Mouse (Mus musculus) G1E (cell line): ENCODE measurements around the gene Scyl1. TPM values are rescaled to one million over a fixed set of nuclear protein-coding genes. Genes with fewer than 3 reads are reported as not detected.

Experiments used
- ATAC-seq: 2 replicates; pipeline ENCODE4 v1.8.0; 2016; ENCODE audit warnings: mild to moderate bottlenecking; ENCODE audit not compliant: insufficient number of reproducible peaks, poor library complexity, low FRiP score, severe bottlenecking; ENCODE audit errors: extremely low read depth
- DNase-seq: peaks from one replicate; pipeline ENCODE4 v3.0.0; 2012; ENCODE audit warnings: low spot score
- H3K27me3 ChIP-seq: 2 replicates; pipeline ENCODE4 v1.6.1; 2012; ENCODE audit warnings: mild to moderate bottlenecking, low read length, inconsistent platforms; ENCODE audit not compliant: insufficient read depth
- H3K36me3 ChIP-seq: replicated peaks from 2 replicates; pipeline ENCODE3; 2012; ENCODE audit warnings: mild to moderate bottlenecking, inconsistent platforms
- H3K4me1 ChIP-seq: 2 replicates; pipeline ENCODE4 v1.6.1; 2012; ENCODE audit warnings: low read depth, low read length, inconsistent platforms, mixed read lengths; ENCODE audit not compliant: insufficient read depth
- H3K4me3 ChIP-seq: 2 replicates; pipeline ENCODE4 v1.5.1; 2012; ENCODE audit warnings: low read depth, mild to moderate bottlenecking, inconsistent platforms, low read length, moderate library complexity, mixed read lengths
- H3K9me3 ChIP-seq: replicated peaks from 2 replicates; pipeline ENCODE4 v1.6.1; 2012; ENCODE audit warnings: inconsistent platforms
- CTCF ChIP-seq: IDR thresholded peaks from 2 replicates; pipeline ENCODE4 v1.5.1; 2012; ENCODE audit warnings: low read depth, low read length, inconsistent platforms, mixed read lengths
- GATA1 ChIP-seq: IDR thresholded peaks from 2 replicates; pipeline ENCODE4 v1.6.1; 2012; ENCODE audit warnings: borderline replicate concordance, low read length, inconsistent platforms, mixed read lengths
- GATA2 ChIP-seq: IDR thresholded peaks from 2 replicates; pipeline ENCODE4 v1.6.1; 2012; ENCODE audit warnings: low read depth, low read length, inconsistent platforms, borderline replicate concordance
- POLR2AphosphoS5 ChIP-seq: IDR thresholded peaks from 2 replicates; pipeline ENCODE4 v1.6.1; 2012; ENCODE audit warnings: low read depth, low read length, inconsistent platforms; ENCODE audit not compliant: insufficient replicate concordance
- TAL1 ChIP-seq: conservative IDR thresholded peaks from 2 replicates; pipeline ENCODE4 v1.6.1; 2012; ENCODE audit warnings: low read depth, low read length, inconsistent platforms, mixed read lengths
- polyA plus RNA-seq: library from polyadenylated mRNA; stranded (reverse); fragments of >175 nt; gene quantifications from 2 replicates; pipeline ENCODE4 v1.2.3, GENCODE M21; 2012
- total RNA-seq, 2 experiments: library from RNA; stranded (forward) in 1 of 2; stranded (reverse) in 1 of 2; fragments of 200-1000 nt in 1 of 2; fragments of >200 nt in 1 of 2; fragmentation: Nextera tagmentation in 1 of 2; gene quantifications; 2 replicates each; pipeline ENCODE4 v1.2.3; 2014 to 2017

The Scyl1 gene
- total and polyA plus RNA-seq, 3 experiments, result 27.7 to 65.6 (median 40.3) TPM

DNA sequence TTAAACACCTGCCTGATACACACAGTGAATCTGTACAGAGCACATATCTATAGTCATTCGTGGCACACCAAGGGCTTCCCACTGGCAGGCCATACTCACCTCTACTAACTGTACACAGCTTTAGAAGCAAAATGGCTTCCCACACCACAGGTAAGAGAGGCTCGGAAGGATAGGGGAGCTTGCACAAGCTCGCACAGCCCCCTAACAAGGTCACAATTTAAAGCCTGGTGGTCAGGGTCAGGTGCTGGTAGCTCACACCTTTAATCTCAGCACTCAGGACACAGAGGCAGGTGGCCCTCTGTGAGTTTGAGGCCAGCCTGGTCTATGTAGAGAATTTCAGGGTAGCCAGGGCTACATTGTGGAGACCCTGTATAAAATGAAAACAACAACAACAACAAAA is 42.3 kb upstream of the Scyl1 start:
- no peak for TF ChIP-seq CTCF
- no peak for TF ChIP-seq GATA1
- TF ChIP-seq TAL1, result no peak
- H3K4me1 ChIP-seq, result peaks cover 61% of the 10 kb centered on the region
- H3K27me3 ChIP-seq, result no peaks in the 10 kb centered on the region
- no peak for DNase-seq
- no peaks in the 10 kb centered on the region for H3K9me3 ChIP-seq
- no peak for ATAC-seq
- H3K36me3 ChIP-seq, result no peaks in the 10 kb centered on the region
- H3K4me3 ChIP-seq, result no peak overlapping the region

DNA sequence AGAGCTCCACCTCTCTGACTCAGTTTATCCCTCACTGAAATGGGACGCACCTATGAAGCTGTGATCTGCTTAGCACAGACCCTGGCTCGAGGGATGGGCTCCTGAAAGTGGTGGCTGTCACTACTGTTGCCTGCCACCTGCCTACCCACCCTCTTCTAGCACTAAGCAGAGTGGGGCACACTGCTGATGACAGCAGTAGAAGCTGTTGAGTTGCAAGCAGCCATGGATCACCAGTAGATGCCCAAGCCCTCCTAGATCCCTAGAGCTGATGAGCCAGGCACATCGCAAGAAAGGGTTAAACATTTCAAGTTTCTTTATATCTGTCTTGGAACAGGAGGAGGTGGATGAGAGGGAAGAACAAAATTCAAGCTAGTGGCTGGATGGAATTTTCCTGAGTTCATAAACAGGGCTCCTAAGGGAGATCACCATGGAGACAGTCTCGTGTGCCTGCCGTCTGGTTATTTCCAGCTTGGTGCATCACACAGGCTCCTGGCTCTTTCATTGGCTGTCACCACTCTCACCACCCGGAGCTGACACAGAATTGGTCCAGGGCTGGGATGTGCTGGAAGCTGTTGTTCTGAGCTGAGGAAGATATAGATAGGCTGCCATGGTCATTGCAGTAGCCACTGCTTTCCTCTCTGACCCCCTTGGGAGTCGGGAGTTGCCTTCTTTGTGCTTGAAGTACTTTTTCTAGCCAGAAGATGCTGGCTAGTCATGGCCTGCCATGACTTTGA is 40.7 kb upstream of the Scyl1 start:
- Histone ChIP-seq H3K27me3 (no peaks in the 10 kb centered on the region), H3K4me1 (peaks cover 64% of the 10 kb centered on the region), H3K4me3 (no peak overlapping the region), H3K9me3 (no peaks in the 10 kb centered on the region), H3K36me3 (no peaks in the 10 kb centered on the region)
- DNase-seq (no peak), ATAC-seq (no peak)
- TF ChIP-seq CTCF (no peak), TAL1 (no peak), GATA2 (no peak), POLR2AphosphoS5 (no peak), GATA1 (no peak)

- H3K4me1 ChIP-seq, result peaks cover 66% of the 10 kb centered on the region
- no peaks in the 10 kb centered on the region for H3K9me3 ChIP-seq
- no peak overlapping the region for H3K4me3 ChIP-seq
- ATAC-seq (no peak), DNase-seq (no peak)
- no peaks in the 10 kb centered on the region for H3K27me3 ChIP-seq
- TF ChIP-seq POLR2AphosphoS5 (no peak), CTCF (no peak), GATA2 (no peak), GATA1 (no peak)
- no peaks in the 10 kb centered on the region for H3K36me3 ChIP-seq
Measured at GRCm38 (mm10) chr19:5810840-5811563, 39.8 kb upstream of the Scyl1 start.

DNA sequence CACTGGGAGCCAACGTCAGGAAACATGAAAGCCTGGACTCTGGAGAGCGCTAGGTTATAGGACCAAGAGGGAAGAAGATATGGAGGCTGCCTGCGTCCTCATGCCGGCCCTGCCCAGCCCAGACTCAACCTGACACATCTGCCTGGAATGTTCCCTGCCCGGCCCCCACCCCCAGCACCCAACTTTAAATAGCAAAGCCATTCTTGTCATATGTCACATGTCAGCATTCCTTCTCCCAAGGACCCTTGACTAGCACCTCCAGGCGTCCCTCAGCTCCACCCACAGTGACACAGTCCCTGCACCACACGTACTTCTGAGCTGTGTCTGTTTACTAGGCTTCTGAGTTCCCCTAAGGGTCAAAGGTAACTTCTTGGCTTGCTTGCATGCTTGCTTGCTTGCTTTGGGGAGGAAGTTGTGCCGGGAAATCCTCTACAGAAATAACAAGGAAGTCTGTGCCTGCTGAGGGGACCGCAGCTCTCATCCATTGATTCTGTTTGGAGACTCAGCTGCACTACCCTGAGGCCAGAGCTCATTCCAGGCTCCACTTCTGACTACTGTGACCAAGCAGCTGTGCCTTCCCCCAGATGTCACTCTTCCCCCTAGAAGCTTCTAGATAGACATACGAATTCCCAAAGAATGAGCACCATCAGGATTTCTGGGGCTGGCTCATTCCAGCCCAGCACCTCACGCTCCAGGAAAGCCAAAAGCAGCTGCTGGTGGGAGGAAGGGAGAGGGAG is 39.1 kb upstream of the Scyl1 start:
- no peak for DNase-seq
- TF ChIP-seq TAL1 (no peak), GATA1 (no peak), POLR2AphosphoS5 (no peak), GATA2 (no peak), CTCF (no peak)
- ATAC-seq, result no peak
- Histone ChIP-seq H3K36me3 (no peaks in the 10 kb centered on the region), H3K27me3 (no peaks in the 10 kb centered on the region), H3K9me3 (no peaks in the 10 kb centered on the region), H3K4me3 (no peak overlapping the region), H3K4me1 (peaks cover 67% of the 10 kb centered on the region)

- TF ChIP-seq TAL1 (no peak), POLR2AphosphoS5 (no peak), GATA1 (no peak), GATA2 (no peak), CTCF (no peak)
- Histone ChIP-seq H3K27me3 (no peaks in the 10 kb centered on the region), H3K4me1 (peaks cover 73% of the 10 kb centered on the region), H3K36me3 (no peaks in the 10 kb centered on the region), H3K4me3 (no peak overlapping the region), H3K9me3 (no peaks in the 10 kb centered on the region)
- no peak for DNase-seq
- no peak for ATAC-seq
Measured at GRCm38 (mm10) chr19:5809712-5810089, 38.5 kb upstream of the Scyl1 start.
